Mouse (Mus musculus) forebrain, embryonic 11.5 days (tissue): ENCODE results near the gene Fbxo21. TPM values are rescaled to one million over a fixed set of nuclear protein-coding genes. Genes with fewer than 3 reads are reported as not detected.
A peak's percentile ranks its signal among the peaks of the same experiment; 100 is the strongest.

Experiments used
- ATAC-seq: fragments of 200-750 bp; cut with Nextera tagmentation; replicated peaks from 2 replicates; pipeline ENCODE4 v1.8.0; 2017; ENCODE audit warnings: moderate TSS enrichment; ENCODE audit not compliant: low FRiP score
- DNase-seq: peaks from one replicate; pipeline ENCODE4 v3.0.0-alpha.2; 2017; ENCODE audit warnings: low spot score
- H3K27ac ChIP-seq: fragments of 300-500 bp; sonication (generic); 2 replicates; pipeline ENCODE4 v1.5.1; 2014; ENCODE audit warnings: low read depth, low read length
- H3K27me3 ChIP-seq: fragments of 300-500 bp; sonication (generic); 2 replicates; pipeline ENCODE4 v1.6.1; 2014; ENCODE audit warnings: mild to moderate bottlenecking, low read length, mixed read lengths; ENCODE audit not compliant: control insufficient read depth, insufficient read depth
- H3K36me3 ChIP-seq: fragments of 300-500 bp; sonication (generic); 2 replicates; pipeline ENCODE4 v1.6.1; 2014; ENCODE audit warnings: mild to moderate bottlenecking, low read length, moderate library complexity, mixed read lengths; ENCODE audit not compliant: control insufficient read depth, insufficient read depth
- H3K4me1 ChIP-seq: fragments of 300-500 bp; sonication (generic); replicated peaks from 2 replicates; pipeline ENCODE4 v1.6.1; 2014; ENCODE audit warnings: low read length, mixed read lengths; ENCODE audit not compliant: control insufficient read depth, insufficient read depth
- H3K4me2 ChIP-seq: fragments of 300-500 bp; sonication (generic); 2 replicates; pipeline ENCODE4 v1.6.1; 2014; ENCODE audit warnings: low read depth, mild to moderate bottlenecking, low read length, moderate library complexity, mixed read lengths; ENCODE audit not compliant: severe bottlenecking
- H3K4me3 ChIP-seq: fragments of 300-500 bp; sonication (generic); 2 replicates; pipeline ENCODE4 v1.5.1; 2014; ENCODE audit warnings: low read depth, low read length
- H3K9ac ChIP-seq: fragments of 300-500 bp; sonication (generic); 2 replicates; pipeline ENCODE4 v1.6.1; 2014; ENCODE audit warnings: low read length
- H3K9me3 ChIP-seq: fragments of 300-500 bp; sonication (generic); 2 replicates; pipeline ENCODE4 v1.6.1; 2016; ENCODE audit warnings: low read length, mixed read lengths; ENCODE audit not compliant: control insufficient read depth
- WGBS: fragments of 180-500 bp; shearing (Covaris S2); extraction: QIAGEN DNeasy Blood & Tissue Kit; methylation state at CpG from one replicate; pipeline ENCODE4 v1.1.7; 2014; 5-methylcytosine and 5-hydroxymethylcytosine counted together
- polyA plus RNA-seq: library from polyadenylated mRNA; unstranded; fragments of >200 nt; fragmentation: Nextera tagmentation; extraction: Ambion mirVana; gene quantifications from 2 replicates; pipeline ENCODE4 v1.2.1, GENCODE M21; 2014

The Fbxo21 gene
- polyA plus RNA-seq, 1 experiment from 2014 or later: 122 TPM

GRCm38 (mm10) chr5:117999061-117999460 lies 22.5 kb downstream of the Fbxo21 start:
- ATAC-seq: no peak
- Histone ChIP-seq H3K27me3 (no peaks in the 10 kb centered on the region), H3K4me3 (no peak overlapping the region), H3K4me1 (no peaks in the 10 kb centered on the region), H3K27ac (no peak overlapping the region), H3K4me2 (no peak overlapping the region), H3K9ac (no peak overlapping the region), H3K36me3 (peaks cover 60% of the 10 kb centered on the region), H3K9me3 (no peaks in the 10 kb centered on the region)
- WGBS: 78% methylated on average over 7 of the region's 7 CpGs
- no peak for DNase-seq

GRCm38 (mm10) chr5:117999584-117999983 lies 23.1 kb downstream of the Fbxo21 start:
- Histone ChIP-seq H3K4me1 (no peaks in the 10 kb centered on the region), H3K9me3 (no peaks in the 10 kb centered on the region), H3K36me3 (peaks cover 59% of the 10 kb centered on the region), H3K4me3 (no peak overlapping the region), H3K4me2 (no peak overlapping the region), H3K27me3 (no peaks in the 10 kb centered on the region), H3K9ac (no peak overlapping the region), H3K27ac (no peak overlapping the region)
- no peak for ATAC-seq
- 89% methylated on average over 11 of the region's 11 CpGs for WGBS
- DNase-seq: no peak

GRCm38 (mm10) chr5:118002059-118002458 lies 25.5 kb downstream of the Fbxo21 start:
- Histone ChIP-seq H3K9me3 (no peaks in the 10 kb centered on the region), H3K27me3 (no peaks in the 10 kb centered on the region), H3K36me3 (peaks cover 38% of the 10 kb centered on the region), H3K4me3 (no peak overlapping the region), H3K4me2 (no peak overlapping the region), H3K9ac (no peak overlapping the region), H3K4me1 (no peaks in the 10 kb centered on the region), H3K27ac (no peak overlapping the region)
- 35% methylated on average over 9 of the region's 9 CpGs for WGBS
- 0 out of 2 replicates have a peak, but pooled peaks have one; percentile 16 for ATAC-seq
- DNase-seq: peak; percentile 87

GRCm38 (mm10) chr5:118004619-118005018 lies 28.1 kb downstream of the Fbxo21 start:
- H3K27me3 ChIP-seq: no peaks in the 10 kb centered on the region
- no peaks in the 10 kb centered on the region for H3K9me3 ChIP-seq
- peaks cover 25% of the 10 kb centered on the region for H3K36me3 ChIP-seq
- H3K4me3 ChIP-seq: no peak overlapping the region
- no peak overlapping the region for H3K9ac ChIP-seq
- no peak for ATAC-seq
- peak; percentile 73 for DNase-seq
- no peak overlapping the region for H3K27ac ChIP-seq
- H3K4me1 ChIP-seq: no peaks in the 10 kb centered on the region
- H3K4me2 ChIP-seq: no peak overlapping the region
- 72% methylated on average over 8 of the region's 8 CpGs for WGBS

GRCm38 (mm10) chr5:118005728-118006127 lies 29.2 kb downstream of the Fbxo21 start:
- Histone ChIP-seq H3K4me3 (no peak overlapping the region), H3K27ac (no peak overlapping the region), H3K4me1 (no peaks in the 10 kb centered on the region), H3K9ac (no peak overlapping the region), H3K36me3 (peaks cover 21% of the 10 kb centered on the region), H3K4me2 (no peak overlapping the region), H3K27me3 (no peaks in the 10 kb centered on the region), H3K9me3 (no peaks in the 10 kb centered on the region)
- no peak for DNase-seq
- 100% methylated on average over 1 of the region's 1 CpGs for WGBS
- ATAC-seq: no peak

- H3K27me3 ChIP-seq: no peaks in the 10 kb centered on the region
- no peaks in the 10 kb centered on the region for H3K9me3 ChIP-seq
- H3K4me1 ChIP-seq: no peaks in the 10 kb centered on the region
- H3K9ac ChIP-seq: no peak overlapping the region
- H3K4me2 ChIP-seq: no peak overlapping the region
- H3K27ac ChIP-seq: no peak overlapping the region
- ATAC-seq (no peak), DNase-seq (no peak)
- 94% methylated on average over 13 of the region's 13 CpGs for WGBS
- no peak overlapping the region for H3K4me3 ChIP-seq
- peaks cover 4% of the 10 kb centered on the region for H3K36me3 ChIP-seq
Measured at GRCm38 (mm10) chr5:118008344-118008743, 31.8 kb downstream of the Fbxo21 start.

- Histone ChIP-seq H3K9ac (no peak overlapping the region), H3K4me2 (no peak overlapping the region), H3K4me1 (no peaks in the 10 kb centered on the region; the same call in 1 of the 2 replicates), H3K4me3 (no peak overlapping the region), H3K27me3 (no peaks in the 10 kb centered on the region), H3K27ac (no peak overlapping the region), H3K9me3 (no peaks in the 10 kb centered on the region), H3K36me3 (peaks cover 4% of the 10 kb centered on the region)
- 91% methylated on average over 7 of the region's 7 CpGs for WGBS
- ATAC-seq (no peak), DNase-seq (no peak)
Measured at GRCm38 (mm10) chr5:118010872-118011271, 34.3 kb downstream of the Fbxo21 start.

GRCm38 (mm10) chr5:118011796-118012195 lies 35.3 kb downstream of the Fbxo21 start:
- Histone ChIP-seq H3K9me3 (no peaks in the 10 kb centered on the region), H3K27ac (no peak overlapping the region), H3K27me3 (no peaks in the 10 kb centered on the region), H3K4me2 (no peak overlapping the region), H3K4me3 (no peak overlapping the region), H3K4me1 (no peaks in the 10 kb centered on the region; the same call in 1 of the 2 replicates), H3K36me3 (peaks cover 4% of the 10 kb centered on the region), H3K9ac (no peak overlapping the region)
- DNase-seq: no peak
- no peak for ATAC-seq
- WGBS: 84% methylated on average over 7 of the region's 7 CpGs

- Histone ChIP-seq H3K4me3 (no peak overlapping the region), H3K9ac (no peak overlapping the region), H3K4me2 (no peak overlapping the region), H3K36me3 (no peaks in the 10 kb centered on the region), H3K27ac (no peak overlapping the region), H3K4me1 (no peaks in the 10 kb centered on the region; the same call in 1 of the 2 replicates), H3K9me3 (no peaks in the 10 kb centered on the region), H3K27me3 (no peaks in the 10 kb centered on the region)
- DNase-seq: peak; percentile 58
- no peak for ATAC-seq
- WGBS: 16% methylated on average over 12 of the region's 12 CpGs
Measured at GRCm38 (mm10) chr5:118015028-118015427, 38.5 kb downstream of the Fbxo21 start.
